Mouse (Mus musculus) forebrain, postnatal 0 days (tissue): ENCODE measurements around the gene Alox12b. TPM values are rescaled to one million over a fixed set of nuclear protein-coding genes. Genes with fewer than 3 reads are reported as not detected.

Experiments used
- ATAC-seq: fragments of 200-750 bp; cut with Nextera tagmentation; 2 replicates; pipeline ENCODE4 v1.8.0; 2017; ENCODE audit warnings: mild to moderate bottlenecking, moderate library complexity
- DNase-seq: peaks from one replicate; pipeline ENCODE4 v3.0.0-alpha.2; 2015
- H3K27ac ChIP-seq: fragments of 300-500 bp; sonication (generic); 2 replicates; pipeline ENCODE4 v1.5.1; 2014; ENCODE audit warnings: low read depth, mild to moderate bottlenecking, antibody characterized with exemption, low read length, moderate library complexity, mixed read lengths
- H3K27me3 ChIP-seq: fragments of 300-500 bp; sonication (generic); 2 replicates; pipeline ENCODE4 v1.6.1; 2014; ENCODE audit warnings: mild to moderate bottlenecking, low read length, mixed read lengths; ENCODE audit not compliant: insufficient read depth
- H3K36me3 ChIP-seq: fragments of 300-500 bp; sonication (generic); 2 replicates; pipeline ENCODE4 v1.6.1; 2014; ENCODE audit warnings: mild to moderate bottlenecking, moderate library complexity; ENCODE audit not compliant: insufficient read depth
- H3K4me1 ChIP-seq: fragments of 300-500 bp; sonication (generic); 2 replicates; pipeline ENCODE4 v1.6.1; 2014; ENCODE audit warnings: antibody characterized with exemption; ENCODE audit not compliant: insufficient read depth
- H3K4me2 ChIP-seq: fragments of 300-500 bp; sonication (generic); 2 replicates; pipeline ENCODE4 v1.6.1; 2014; ENCODE audit warnings: low read depth, mild to moderate bottlenecking, moderate library complexity
- H3K4me3 ChIP-seq: fragments of 300-500 bp; sonication (generic); 2 replicates; pipeline ENCODE4 v1.5.1; 2014; ENCODE audit warnings: low read depth, low read length, mixed read lengths
- H3K9ac ChIP-seq: fragments of 300-500 bp; sonication (generic); 2 replicates; pipeline ENCODE4 v1.6.1; 2014; ENCODE audit warnings: mild to moderate bottlenecking
- H3K9me3 ChIP-seq: fragments of 300-500 bp; sonication (generic); 2 replicates; pipeline ENCODE4 v1.6.1; 2016; ENCODE audit warnings: low read length
- CTCF ChIP-seq: sonication (generic); IDR thresholded peaks from 2 replicates; pipeline ENCODE4 v1.5.1; 2016; ENCODE audit warnings: antibody characterized with exemption, control low read depth, low read depth
- WGBS: fragments of 180-500 bp; shearing (Covaris S2); extraction: QIAGEN DNeasy Blood & Tissue Kit; methylation state at CpG from one replicate; pipeline ENCODE4 v1.1.7; 2014; 5-methylcytosine and 5-hydroxymethylcytosine counted together
- polyA plus RNA-seq: library from polyadenylated mRNA; unstranded; fragments of >200 nt; fragmentation: Nextera tagmentation; extraction: Ambion mirVana; gene quantifications from 2 replicates; pipeline ENCODE4 v1.2.1, GENCODE M21; 2015
- total RNA-seq: library from RNA; depleted of rRNA; stranded (reverse); fragments of >200 nt; gene quantifications from 2 replicates; pipeline ENCODE4 v1.2.3, GENCODE M21; 2014

The Alox12b gene
- total and polyA plus RNA-seq, 2 experiments from 2014 or later = 0.19 to 0.46 TPM

DNA sequence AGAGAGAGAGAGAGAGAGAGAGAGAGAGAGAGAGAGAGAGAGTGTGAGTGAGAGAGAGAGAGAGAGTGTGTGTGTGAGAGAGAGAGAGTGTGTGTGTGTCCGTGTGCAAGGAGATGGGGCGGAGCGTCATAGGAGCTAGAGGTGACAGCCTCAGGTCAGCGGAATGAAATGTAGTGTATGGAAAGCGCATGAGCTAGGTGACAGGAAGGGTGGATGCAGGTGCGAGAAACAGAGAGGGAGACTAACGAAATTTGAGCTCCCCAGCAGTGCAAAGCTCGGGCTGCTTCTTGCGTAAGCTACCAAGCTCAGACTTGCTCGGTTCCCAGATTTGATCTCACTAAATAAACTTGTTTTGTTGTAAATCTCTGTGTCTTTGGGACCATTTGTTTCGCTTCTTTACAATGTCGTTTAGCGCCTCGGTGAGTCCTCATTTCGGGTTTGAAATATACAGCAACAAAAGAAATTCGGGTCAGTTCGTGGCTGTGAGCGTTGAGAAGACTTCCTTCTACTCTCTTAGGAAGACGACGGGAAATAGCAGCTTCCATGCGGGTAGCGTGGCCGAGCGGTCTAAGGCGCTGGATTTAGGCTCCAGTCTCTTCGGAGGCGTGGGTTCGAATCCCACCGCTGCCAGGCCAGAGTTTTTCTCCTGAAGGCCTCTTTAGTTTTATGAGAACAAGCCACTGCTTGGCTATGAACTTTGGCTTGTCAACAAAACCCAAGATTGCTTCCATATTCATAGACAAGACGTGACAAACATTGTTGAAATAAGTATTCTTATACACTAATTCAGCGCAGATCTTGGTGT is 32.9 kb upstream of the Alox12b start:
- peak; percentile 64 for ATAC-seq
- peak overlapping the region; percentile 88 for H3K27ac ChIP-seq
- peak overlapping the region; percentile 85 for H3K4me3 ChIP-seq
- no peaks in the 10 kb centered on the region for H3K27me3 ChIP-seq
- TF ChIP-seq CTCF = no peak
- under 1% methylated on average over 31 of the region's 31 CpGs for WGBS
- DNase-seq = peak; percentile 97
- H3K4me1 ChIP-seq = peaks cover 17% of the 10 kb centered on the region
- no peaks in the 10 kb centered on the region for H3K36me3 ChIP-seq
- peak overlapping the region; percentile 63 for H3K9ac ChIP-seq
- peak overlapping the region; percentile 96 for H3K4me2 ChIP-seq
- no peaks in the 10 kb centered on the region for H3K9me3 ChIP-seq

DNA sequence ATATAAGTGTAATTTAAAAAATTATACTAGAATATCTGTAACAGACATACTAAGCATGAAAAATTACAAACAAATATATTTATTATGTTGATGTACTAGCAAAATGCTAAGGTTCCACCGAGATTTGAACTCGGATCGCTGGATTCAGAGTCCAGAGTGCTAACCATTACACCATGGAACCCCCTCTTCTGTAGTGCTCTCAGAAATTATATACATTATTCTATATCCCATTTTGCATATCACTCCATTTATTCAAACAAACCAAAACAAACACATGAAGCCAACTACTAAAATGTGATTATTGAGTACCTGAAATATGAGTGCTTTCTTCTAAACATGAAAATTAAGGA is 32.3 kb upstream of the Alox12b start:
- no peak for TF ChIP-seq CTCF
- H3K36me3 ChIP-seq = no peaks in the 10 kb centered on the region
- peaks cover 13% of the 10 kb centered on the region for H3K4me1 ChIP-seq
- DNase-seq = peak; percentile 89
- peak overlapping the region; percentile 85 for H3K4me3 ChIP-seq
- H3K9ac ChIP-seq = no peak overlapping the region
- no peaks in the 10 kb centered on the region for H3K27me3 ChIP-seq
- no peaks in the 10 kb centered on the region for H3K9me3 ChIP-seq
- WGBS = under 1% methylated on average over 3 of the region's 3 CpGs
- ATAC-seq = peak; percentile 47; the same call in 1 of the 2 replicates
- H3K27ac ChIP-seq = peak overlapping the region; percentile 88; the same call in 1 of the 2 replicates
- peak overlapping the region; percentile 96 for H3K4me2 ChIP-seq

DNA sequence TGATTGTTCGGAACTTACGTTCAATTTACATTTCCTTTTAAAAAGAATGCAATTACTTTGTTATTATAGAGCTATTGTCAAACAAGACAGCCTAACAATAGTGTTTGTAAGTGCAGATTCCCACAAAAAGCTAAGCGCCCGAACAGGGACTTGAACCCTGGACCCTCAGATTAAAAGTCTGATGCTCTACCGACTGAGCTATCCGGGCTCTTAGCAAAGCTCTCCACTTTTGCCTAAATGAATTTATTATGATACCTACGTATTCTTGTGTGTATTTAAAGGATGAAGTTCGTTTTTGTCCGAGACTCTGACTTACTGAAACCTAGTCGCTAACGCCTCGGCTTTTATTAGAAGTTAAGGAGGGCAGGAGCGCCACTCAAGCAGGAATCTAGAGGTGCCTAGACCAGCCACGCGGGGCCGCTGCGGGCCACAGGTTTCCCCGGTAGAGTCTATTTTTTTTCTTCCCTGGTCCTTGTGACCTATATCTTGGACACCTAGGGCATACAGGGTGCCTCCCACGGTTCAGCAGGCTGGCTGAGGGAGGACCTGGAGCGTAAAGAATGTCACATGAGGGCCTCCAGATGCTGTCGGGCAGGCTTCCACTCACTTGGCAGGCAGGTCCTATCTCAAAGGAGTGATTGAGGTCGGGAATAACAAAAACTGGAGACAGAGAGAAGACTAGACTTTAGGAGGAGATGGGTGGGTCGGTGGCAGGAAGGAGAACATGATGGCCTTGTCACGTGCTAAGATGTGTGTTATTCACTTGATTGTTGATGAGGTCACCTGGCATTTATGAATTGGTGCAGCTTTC is 31.5 kb upstream of the Alox12b start:
- peak; percentile 50 for ATAC-seq
- Histone ChIP-seq H3K36me3 (no peaks in the 10 kb centered on the region), H3K4me3 (peak overlapping the region; percentile 56), H3K9me3 (no peaks in the 10 kb centered on the region), H3K4me1 (peaks cover 8% of the 10 kb centered on the region), H3K27me3 (no peaks in the 10 kb centered on the region), H3K27ac (peak overlapping the region; percentile 85), H3K4me2 (peak overlapping the region; percentile 62), H3K9ac (peak overlapping the region; percentile 59)
- DNase-seq = peak; percentile 95
- 1% methylated on average over 24 of the region's 24 CpGs for WGBS
- peak; percentile 55 for TF ChIP-seq CTCF

DNA sequence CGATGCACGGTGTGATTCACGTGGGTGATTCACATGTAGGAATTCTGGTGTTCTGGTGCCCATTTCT is 31.1 kb upstream of the Alox12b start, which contains the start of gene Aloxe3:
TSS of gene Aloxe3 (plus strand) at position 45 of the 67 bp plus-strand sequence.
- DNase-seq = no peak
- Histone ChIP-seq H3K27me3 (no peaks in the 10 kb centered on the region), H3K36me3 (no peaks in the 10 kb centered on the region), H3K4me3 (peak within 1 kb of the TSS; percentile 56), H3K27ac (peak within 1 kb of the TSS; percentile 85), H3K4me1 (peaks cover 3% of the 10 kb centered on the region), H3K9me3 (no peaks in the 10 kb centered on the region), H3K4me2 (peak within 1 kb of the TSS; percentile 62), H3K9ac (peak within 1 kb of the TSS; percentile 59)
- no peak for ATAC-seq
- 0% methylated on average over 3 of the region's 3 CpGs for WGBS
- TF ChIP-seq CTCF = no peak

DNA sequence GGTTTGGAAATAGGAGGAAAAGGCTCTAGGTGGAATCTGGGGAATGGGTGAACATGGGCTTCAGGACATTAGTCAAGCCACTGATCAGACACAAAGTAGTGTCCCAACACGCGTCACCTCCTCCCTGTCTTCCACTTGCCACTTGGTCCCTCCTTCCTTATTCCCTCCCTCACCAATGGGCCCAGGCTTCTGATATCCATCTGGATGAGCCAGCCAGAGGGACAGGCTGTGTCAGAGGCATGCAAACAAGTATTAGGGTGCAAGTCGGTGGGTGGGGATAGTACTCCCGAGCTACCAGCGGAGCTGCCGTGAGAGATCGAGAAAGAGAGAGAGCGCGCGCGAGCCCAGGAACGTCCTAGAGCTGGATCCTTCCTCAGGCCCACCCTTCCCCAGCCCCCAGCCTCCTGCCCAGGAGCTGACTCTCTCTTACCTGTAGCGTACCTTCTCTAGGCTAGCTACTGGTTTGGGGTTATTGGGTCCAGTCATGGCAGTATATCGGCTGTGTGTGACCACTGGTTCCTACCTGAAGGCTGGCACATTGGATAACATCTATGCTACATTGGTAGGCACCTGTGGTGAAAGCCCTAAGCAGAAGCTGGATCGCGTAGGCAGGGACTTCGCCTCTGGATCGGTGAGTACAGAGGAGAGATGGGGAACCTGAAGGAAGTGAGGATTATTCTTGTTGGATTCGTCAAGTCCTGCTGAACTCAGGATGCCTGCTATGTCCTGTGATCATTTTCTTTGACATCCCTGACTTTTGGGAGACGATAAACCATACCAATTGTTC is 30.7 kb upstream of the Alox12b start:
- H3K36me3 ChIP-seq = no peaks in the 10 kb centered on the region
- H3K9ac ChIP-seq = peak overlapping the region; percentile 59
- 0 out of 2 replicates have a peak, but pooled peaks have one; percentile 2 for TF ChIP-seq CTCF
- peak; percentile 55 for DNase-seq
- H3K27me3 ChIP-seq = no peaks in the 10 kb centered on the region
- 11% methylated on average over 20 of the region's 20 CpGs for WGBS
- peak overlapping the region; percentile 62 for H3K4me2 ChIP-seq
- no peaks in the 10 kb centered on the region for H3K9me3 ChIP-seq
- H3K27ac ChIP-seq = peak overlapping the region; percentile 85
- no peak for ATAC-seq
- peak overlapping the region; percentile 56 for H3K4me3 ChIP-seq
- no peaks in the 10 kb centered on the region; the same call in 1 of the 2 replicates for H3K4me1 ChIP-seq

DNA sequence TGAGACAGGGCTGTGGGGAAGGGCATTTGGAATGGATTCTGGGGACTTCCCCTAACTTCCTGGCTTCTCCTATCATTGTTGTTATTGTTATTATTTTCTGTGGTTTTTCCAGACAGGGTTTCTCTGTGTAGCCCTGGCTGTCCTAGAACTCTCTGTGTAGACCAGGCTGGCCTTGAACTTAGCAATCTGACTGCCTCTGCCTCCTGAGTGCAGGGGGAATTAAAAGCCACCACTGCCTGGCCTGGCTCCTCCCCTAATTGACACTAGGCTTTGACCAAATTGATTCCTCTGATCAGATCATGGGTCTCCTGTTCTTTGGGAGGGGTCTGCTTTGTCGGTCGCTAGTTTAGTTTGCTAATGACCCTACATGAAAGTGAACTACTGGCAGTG is 30.1 kb upstream of the Alox12b start:
- ATAC-seq = no peak
- H3K4me1 ChIP-seq = no peaks in the 10 kb centered on the region; the same call in 1 of the 2 replicates
- 48% methylated on average over 2 of the region's 2 CpGs for WGBS
- no peaks in the 10 kb centered on the region for H3K27me3 ChIP-seq
- no peaks in the 10 kb centered on the region for H3K36me3 ChIP-seq
- no peak for DNase-seq
- H3K4me2 ChIP-seq = peak overlapping the region; percentile 62
- peak overlapping the region; percentile 59; the same call in 1 of the 2 replicates for H3K9ac ChIP-seq
- TF ChIP-seq CTCF = no peak
- H3K4me3 ChIP-seq = peak overlapping the region; percentile 56
- no peaks in the 10 kb centered on the region for H3K9me3 ChIP-seq
- no peak overlapping the region for H3K27ac ChIP-seq
